Mouse (Mus musculus) thymus, postnatal 0 days (tissue): ENCODE measurements at regions not wholly inside any gene's neighbourhood (a gene's known extent, or its start where the extent isn't known, plus 50 kb on each side); places are given as distances from the start of the nearest gene placed in this dataset.

Source experiments
- DNase-seq: peaks from one replicate; pipeline ENCODE4 v3.0.0-alpha.2; 2015; ENCODE audit warnings: low spot score

DNA sequence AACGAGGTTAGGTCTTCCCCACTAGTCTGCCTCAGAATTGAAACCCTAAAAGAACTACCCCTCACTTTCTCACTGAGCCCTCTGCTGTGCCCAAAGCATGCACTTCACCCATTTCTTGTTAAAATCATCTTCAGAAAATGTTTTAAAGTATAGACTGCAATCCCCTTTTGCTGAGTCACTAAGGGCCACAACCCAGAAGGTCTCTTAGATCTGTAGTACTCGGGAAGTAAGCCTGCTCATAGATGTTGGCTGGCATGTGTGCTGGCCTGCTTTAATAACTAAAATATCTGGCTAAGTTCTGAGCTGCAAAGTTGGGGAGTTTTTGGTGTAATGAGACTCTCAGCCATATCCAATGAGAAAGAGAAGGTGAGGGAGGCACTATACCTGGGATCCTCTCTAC lies 329.9 kb downstream of the Insc start:
- DNase-seq = no peak

DNA sequence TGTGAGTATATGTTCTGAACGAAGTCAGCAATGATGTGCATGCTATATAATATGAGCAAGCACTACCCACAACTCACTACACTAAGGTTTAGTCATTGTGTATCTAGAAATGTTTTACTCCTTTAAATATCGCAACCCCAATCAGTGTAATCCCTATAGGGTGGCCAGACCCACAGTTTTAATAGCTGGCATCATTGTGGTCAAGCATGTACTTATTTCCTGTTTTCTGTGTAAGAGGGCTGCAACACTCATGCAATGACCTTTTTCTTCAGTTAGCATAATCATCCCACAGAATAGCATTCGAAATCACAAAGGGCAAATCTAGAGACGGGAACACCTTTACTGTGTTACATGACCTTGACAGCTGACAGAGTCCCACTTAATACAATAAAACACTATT lies 333.3 kb downstream of the Insc start:
- no peak for DNase-seq

DNA sequence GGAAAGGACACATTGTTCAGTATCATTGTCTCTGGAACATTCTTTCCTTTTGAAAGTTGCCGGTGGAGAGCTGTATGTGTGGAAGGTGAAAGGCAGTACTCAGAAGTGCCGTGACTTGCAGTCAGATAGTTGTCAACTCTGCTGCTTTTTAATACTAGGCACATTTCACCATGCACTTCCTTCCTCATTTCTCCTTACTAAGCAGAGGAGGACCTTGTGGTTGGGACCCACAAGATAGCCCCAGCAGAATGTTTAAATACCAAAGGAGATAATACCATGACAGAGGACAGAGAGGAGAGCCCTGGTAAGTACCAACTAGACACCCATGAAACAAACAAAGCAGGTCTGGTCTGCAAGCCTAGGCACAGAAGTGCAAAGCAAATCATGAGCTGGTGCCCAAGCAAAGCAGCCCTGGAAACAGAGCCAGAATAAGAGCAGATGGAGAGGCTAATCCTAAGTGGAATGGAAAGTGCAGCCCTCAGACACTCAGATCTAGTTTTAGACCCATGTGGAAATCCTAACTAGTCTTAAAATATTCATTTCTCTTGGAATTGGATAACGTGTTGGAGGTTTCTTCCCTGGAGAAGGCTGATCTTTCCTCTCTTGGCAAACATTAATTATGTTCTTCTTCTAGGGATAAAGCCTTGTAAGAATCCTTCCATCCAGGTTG lies 341.4 kb downstream of the Insc start:
- DNase-seq = no peak

DNA sequence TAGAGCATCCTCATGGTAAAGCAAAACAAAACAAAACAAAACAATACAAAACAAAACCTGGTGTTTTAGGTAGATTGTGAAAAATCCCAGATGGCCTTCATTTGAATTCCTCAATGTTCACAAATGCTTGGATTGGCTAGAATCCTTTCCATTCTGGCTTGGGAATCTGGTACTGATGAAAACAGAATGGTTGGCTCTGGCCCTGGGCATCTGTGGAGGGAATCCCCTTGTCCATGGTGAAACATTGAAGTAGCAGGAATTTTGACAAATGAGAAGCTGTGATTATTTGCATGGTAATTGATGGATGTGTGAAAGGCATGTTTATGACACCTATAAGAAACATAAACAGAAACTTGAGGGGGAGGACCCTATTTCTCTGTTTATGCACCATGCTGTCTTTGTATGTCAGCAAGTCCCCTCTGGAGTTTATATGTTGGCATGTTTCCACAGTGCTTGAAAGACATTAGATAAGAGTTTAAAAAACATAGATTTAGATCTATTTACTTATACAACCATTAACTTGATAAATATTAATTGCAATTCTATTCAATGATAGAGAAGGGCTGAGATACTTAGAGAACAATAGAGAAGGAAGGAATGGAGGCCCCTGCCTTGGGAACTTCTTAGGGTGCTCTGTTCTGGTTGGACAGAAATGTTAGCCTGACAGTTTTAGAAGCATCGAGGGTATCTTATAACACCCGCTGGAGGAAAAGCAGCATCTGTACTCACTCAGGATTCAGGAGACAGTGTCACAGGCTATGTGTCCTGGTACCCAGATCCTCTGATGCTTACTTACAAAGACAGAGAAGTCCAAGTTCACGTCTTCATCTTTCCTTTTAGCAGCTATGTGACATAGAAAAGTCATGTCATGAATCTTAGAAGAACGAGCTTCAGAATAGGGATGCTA lies 343.3 kb downstream of the Insc start:
- no peak for DNase-seq

DNA sequence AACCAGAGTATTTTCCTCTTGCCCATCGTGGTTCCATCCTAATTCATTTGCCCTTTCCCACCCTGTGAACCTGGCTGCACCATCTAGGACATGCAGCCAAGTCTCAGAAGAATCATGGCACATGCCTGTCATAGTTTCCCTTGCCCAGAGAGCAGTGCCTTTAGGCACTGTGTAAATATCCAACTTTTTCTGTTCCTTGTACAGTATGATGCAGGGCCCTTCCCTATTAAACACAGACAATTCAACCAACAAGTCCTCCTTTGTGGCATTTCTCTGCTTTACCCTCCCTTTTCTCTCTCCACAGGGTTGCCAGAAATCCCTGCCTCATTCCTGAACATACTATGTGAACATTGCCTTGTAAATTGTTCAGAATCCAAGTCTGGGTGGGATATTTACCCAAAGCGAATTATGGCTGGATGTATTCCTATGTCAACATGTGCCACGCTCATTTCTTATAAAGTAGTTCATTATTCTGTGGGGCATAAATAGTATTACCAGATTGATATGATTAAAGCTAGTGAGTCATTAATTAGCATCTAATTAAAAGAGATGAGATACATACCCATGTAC lies 349.1 kb downstream of the Insc start:
- DNase-seq = no peak

DNA sequence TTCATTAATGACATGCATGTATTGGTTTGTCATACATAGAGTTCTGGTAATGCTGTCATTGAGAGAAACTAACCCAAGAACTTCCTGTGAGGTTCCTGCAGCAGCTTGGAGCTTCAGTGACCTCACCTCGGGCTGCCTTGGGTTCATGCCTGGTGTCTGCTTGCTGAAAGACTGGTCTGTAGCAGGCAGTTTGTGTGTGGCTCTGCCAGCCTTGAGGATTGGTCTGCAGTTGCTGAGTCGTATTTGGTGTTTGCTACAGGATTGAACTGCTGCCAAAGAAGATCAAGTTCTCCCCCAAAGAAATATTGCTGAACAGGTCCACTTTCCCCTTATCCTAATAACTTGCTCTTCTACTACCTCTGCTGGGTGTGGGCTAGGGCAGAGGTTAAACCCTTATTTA lies 362.5 kb downstream of the Insc start:
- no peak for DNase-seq

DNA sequence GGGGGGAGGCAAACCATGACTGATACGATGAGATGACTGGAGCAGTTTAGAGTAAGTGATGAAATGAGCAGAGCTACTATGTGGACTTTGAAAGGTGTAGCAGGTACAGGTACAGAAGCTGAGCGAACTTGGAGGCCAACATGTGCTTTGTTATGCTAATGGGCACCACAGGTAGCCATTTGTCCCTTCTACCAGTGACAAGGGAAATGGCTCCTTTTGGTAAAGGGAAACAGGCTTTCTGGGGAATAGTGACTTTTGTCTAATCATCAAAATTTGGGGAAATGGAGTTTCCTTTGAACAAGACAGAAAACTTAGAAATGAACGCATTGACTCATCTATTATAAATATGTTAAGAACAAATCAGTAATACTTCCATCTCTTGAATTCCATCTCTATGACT lies 368.8 kb downstream of the Insc start:
- no peak for DNase-seq

DNA sequence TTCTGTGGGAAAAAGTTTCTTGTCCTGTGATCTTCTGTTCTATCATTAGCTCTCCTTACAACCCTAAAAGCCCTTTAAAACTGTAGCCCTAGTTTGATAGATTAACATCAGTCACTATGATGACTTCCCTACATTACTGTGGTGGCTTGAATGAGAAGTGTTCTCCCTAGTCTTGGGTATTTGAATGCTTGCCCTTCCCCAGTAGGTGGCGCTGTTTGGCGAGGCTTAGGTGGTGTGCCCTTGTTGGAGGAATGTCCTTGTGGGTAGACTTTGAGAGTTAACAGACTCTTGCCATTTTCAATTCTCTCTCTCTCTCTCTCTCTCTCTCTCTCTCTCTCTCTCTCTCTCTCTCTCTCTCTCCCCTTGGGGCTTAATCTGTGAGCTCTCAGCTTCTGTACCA lies 379.8 kb downstream of the Insc start:
- DNase-seq = no peak

DNA sequence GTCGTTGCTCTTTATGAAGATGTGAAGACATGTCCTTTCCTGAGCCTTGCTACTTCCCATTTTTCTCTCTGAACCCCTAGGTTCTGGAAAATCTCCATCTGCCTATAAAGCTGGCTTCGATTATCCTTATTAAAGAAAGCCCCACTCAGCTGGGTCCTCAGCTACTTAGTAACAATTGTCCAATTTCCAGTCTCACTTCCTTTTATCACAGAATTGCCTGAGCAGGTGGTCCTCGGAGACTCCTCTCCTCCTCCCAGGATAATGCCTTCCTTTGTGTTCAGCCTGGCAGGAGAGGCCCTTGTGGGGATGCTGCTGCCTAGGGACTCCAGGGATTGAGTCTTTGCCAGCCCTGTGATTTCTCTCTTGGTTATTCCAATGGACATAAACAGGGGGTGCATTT lies 385.5 kb downstream of the Insc start:
- DNase-seq = no peak

DNA sequence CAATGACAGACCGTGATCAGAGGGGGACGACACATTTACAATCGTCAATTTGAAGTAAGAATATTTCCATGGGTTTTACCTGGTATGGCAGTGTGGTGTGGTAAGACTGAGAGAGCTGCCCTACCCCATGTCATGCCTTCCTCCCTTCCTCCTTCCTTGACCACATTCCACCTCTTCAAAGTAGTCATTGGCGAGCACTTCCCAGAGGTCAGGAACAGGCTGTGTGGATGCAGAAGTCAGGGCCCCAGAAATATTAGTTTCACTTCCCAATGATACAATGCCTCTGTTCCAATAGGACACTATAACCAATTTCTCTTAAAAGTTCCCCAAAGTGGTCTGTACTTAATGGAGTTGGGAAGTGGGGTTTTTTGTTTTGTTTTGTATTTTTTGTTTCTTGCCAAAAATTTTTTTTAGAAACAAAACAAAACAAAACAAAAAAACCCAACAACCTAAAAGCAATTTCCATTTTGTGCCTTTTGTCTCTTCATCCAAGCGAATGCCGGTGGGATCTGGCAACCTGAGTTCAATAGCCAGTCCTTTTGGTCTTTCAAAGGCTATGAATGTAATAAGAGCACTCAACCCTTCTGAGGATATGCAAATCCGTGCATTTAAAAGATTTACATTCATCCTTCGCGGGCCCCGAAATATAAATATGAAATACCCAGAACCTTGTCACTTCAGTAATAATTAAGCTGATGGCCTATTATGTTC lies 387.9 kb downstream of the Insc start:
- DNase-seq = no peak

DNA sequence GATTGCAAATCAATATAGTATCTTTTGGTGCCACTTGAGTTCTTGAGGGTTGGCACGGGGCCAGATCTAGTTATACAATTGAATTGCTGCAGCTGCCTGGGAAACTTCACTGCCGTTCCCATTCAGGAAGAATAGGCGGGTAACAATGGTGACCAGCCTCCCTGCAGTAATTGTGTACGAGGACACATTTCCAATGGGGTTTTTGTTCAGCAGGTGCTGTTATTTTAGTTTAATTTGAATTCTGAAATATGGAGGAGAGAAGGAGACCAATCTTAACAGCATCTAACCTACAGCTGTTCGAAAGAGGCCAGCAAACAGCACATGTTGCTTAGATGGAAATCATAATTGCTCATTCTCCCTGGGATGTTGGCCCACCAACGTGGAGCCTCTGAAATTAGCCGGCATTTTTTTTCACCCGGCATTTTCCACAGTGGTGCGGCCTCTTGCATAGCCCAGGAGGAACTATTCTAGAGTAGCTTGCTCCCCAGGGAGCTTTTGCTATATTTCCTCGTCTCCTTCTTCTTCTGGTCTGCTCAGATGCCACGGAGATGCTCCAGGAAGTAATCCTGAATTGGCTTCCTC lies 388.6 kb downstream of the Insc start:
- DNase-seq = no peak

DNA sequence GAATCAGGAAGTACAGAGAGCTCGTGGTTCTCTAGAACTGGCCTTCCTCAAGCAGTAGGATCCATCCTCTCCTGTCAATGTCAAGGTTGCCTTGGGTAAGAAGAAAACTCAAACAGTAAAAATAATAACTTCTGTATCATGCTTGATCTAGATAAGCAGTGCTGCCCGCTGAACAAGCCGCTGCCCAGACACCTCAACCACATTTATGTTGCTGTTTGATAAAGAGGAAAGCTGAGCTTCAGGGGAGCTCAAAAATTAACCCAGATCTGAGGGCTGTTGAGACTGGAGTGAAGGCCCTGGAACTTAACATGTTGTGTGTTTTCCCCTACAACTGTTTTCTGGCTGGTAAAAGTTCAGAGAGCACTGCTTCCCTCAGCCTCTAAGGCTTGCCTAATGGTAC lies 389.1 kb downstream of the Insc start:
- no peak for DNase-seq

DNA sequence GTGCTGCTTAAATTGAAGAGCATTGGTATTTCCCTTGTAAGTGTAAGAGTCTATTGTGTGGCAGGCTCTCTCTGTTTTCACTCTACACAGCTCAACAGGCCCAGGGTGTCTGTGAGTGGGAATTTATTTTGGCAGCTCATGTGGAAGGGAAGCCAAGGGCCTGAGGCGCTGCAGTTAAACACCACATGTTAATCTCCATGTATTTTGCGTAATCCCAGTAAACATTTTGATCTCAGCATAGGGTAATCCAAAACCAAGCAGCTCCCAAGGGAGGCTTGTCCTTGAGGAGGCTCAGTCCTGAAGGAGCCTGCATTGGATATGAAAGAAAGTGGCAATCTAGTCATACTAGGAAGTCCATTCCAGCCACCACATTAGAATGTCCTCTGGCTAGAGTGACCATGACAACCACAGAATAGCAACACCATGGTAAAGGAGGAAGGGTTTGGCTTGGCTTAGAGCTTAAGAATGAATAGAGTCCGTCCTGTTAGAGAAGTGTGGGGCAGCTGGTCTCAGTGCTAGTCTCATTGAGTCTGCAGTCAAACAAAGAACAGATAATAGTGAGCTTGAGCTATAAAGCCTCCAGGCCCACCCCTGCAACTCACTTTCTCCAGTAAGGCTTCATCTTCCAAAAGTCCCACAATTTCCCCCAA lies 391.6 kb downstream of the Insc start:
- DNase-seq = no peak

DNA sequence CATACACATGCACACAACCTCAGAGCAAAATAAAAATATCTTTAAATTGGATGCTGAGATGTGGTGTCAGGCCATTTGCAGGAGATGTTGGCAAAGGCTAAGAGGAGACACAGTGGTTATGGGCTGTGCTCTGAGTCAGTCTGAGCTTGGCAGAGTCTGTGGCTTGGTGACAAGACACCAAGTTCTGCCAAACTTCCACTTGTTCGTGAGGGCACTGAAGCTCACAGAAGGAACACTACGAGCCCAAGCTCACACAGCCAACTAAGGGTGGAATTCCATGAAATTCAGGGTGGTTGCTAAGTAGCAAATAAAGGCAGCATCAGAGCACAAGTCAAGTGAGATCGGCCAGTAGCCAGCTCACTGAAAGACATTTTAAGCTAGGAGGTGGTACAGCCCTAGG lies 396.8 kb downstream of the Insc start:
- no peak for DNase-seq

DNA sequence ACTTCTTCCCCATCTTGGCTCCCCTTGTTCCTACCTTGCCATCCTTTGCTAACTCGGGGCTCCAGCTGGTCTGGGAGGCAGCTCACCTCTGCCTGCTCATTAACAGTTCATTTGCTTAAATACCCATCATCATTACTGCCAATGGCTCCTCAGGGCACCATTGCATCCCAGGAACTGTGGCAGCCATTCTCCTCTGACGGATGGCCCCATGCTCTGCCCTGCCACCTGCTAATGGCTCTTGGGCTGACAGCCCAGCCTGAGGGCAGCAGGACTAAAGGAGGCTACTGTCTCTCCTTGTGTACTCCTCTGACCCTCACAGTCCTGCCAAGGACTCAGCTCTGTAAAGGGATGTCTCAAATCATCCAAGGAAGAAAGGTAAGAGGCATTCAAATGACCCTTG lies 398.7 kb downstream of the Insc start:
- DNase-seq = no peak

DNA sequence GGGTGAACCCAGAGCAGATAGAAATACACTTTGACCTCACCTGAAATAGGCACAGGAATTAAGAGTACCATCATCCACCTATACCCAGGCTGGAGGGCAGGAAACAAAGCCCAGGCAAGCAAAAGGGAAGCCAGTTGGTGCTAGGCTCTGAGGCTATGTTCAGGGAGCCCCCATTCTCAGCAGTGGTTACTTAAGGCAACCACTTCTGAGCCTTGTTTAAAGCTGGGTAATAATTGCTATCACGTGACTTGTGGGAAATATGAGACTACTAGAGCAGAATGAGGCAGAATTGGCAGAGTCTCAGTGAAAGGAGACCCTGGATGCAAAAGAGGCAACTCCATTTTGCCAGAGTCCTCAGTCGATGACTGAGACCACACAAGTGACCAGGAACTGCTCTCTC lies 401.5 kb downstream of the Insc start:
- DNase-seq = no peak

DNA sequence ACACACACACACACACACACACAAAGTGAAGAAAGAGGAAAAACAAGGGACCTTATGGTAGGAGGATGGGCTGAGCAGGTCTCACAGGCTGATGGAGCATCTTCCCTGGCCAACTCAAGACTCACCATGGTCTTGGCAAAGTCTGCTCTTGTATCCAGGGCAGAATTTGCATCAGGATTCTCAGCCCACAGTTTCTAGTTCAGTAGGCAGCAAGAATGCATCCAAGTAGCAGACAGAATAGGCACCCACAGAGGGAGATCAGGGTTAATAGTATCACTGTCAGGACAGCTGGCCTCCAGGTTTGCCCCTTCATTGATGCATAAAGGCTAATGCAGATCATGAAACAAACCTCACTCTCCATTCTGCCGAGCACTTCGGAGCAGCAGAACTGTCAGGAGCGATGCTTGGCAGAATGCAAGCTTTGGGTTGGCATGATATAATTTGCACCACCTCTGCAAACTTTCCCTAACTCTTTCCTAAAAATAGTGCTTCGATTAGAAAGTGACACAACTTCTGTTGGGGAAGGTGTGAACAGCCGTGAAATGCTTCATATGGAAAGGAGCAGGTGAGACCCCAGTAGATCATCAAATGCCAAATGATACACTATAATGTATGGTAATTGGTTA lies 404.0 kb downstream of the Insc start:
- no peak for DNase-seq

DNA sequence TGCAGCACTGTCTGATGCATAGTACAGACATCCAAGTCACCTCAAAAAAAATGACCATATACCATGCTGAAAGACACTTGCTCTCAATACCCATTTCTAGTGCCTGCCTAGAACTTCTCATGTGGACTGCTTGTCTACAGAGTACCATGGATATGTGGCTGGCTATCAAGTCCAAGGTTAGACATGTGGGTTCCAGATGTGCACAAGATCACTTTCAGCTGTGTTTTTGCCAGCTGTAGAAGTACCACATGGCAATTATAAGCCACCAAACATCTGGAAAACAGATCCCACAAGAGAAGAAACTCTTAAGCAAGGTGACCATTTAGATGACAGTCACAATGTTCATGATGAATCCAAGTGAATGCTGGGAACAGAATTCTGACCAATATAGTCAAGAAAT lies 409.8 kb downstream of the Insc start:
- no peak for DNase-seq

DNA sequence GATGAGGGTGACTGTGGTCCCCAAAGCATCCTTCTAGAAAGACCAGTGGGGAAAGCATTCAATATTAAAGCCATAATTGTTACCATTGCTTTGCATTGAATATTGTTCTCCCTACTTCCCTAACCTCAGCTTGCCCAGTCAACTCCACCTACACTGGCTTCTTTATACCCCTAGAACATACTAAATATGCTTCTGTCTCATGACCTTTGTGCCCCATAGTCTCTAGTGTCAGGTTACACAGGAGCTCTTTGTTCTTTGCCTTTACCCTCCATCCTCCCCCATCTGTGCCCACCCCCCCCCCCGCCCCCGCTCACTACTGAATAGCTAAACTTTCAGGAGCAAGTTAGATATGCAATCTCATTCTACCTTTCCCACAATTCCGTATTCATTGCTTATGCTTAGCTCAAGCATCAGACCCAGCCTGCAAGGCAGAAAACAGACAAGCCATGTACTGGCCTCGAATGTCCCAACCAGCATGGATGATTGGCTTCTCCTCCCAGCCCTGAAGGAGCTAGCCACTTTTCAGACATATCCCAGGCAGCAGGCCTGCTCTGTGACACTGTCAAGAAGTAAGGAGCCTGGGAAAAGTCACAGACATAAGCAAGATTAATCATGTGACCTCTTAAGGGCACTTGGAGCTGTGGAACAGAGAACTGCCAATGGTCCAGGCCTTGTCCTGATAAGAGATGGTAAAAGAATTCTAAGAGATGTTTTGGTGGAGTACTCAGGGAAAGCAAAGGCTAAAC lies 410.4 kb downstream of the Insc start:
- DNase-seq = no peak

DNA sequence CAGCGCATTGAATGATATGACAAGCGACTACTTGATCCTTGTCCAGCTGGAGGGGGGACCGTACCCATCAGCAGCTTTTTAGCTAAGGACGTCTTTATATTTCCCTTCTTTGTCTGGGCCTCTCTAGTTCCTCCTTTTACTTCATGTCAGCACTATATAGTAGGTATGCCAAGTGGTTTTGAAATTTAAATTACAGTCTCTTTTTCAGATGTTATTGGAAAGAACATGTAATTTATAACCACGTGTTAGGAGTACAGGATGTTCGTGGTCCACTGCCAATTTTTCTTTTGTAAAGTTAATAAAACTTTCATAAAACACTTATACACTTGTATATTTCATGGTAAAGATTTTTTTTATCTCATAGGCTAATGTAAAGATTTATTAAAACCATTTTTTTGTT lies 426.5 kb downstream of the Insc start:
- no peak for DNase-seq
